Mouse (Mus musculus) myocyte (in vitro differentiated cells): ENCODE measurements around the gene Dip2c. TPM values are rescaled to one million over a fixed set of nuclear protein-coding genes. Genes with fewer than 3 reads are reported as not detected.

Experiments
- H3K27me3 ChIP-seq: one replicate; pipeline ENCODE4 v1.6.1; 2011; ENCODE audit not compliant: control insufficient read depth, insufficient read depth, insufficient read length
- H3K36me3 ChIP-seq: one replicate; pipeline ENCODE4 v1.6.1; 2011; ENCODE audit not compliant: control insufficient read depth, insufficient read depth
- H3K4me2 ChIP-seq: one replicate; pipeline ENCODE4 v1.6.1; 2011; ENCODE audit warnings: low read depth, control low read depth
- H3K4me3 ChIP-seq: one replicate; pipeline ENCODE4 v1.5.1; 2011; ENCODE audit warnings: mild to moderate bottlenecking, control low read depth, moderate library complexity
- H3K79me2 ChIP-seq: one replicate; pipeline ENCODE4 v1.6.1; 2011; ENCODE audit not compliant: control insufficient read depth, insufficient read depth
- H3ac ChIP-seq: one replicate; pipeline ENCODE4 v1.6.1; 2011; ENCODE audit not compliant: control insufficient read depth, insufficient read length
- CEBPB ChIP-seq: IDR thresholded peaks from 2 replicates; pipeline ENCODE4 v1.6.1; 2011; ENCODE audit warnings: mild to moderate bottlenecking, moderate library complexity; ENCODE audit not compliant: poor library complexity, insufficient read depth, severe bottlenecking
- E2F4 ChIP-seq: IDR thresholded peaks from one replicate; pipeline ENCODE4 v1.6.1; 2011; ENCODE audit warnings: mild to moderate bottlenecking, control low read depth, moderate library complexity; ENCODE audit not compliant: insufficient read depth
- MAX ChIP-seq: IDR thresholded peaks from one replicate; pipeline ENCODE4 v1.6.1; 2011; ENCODE audit warnings: low read depth, mild to moderate bottlenecking, control low read depth
- MYOD1 ChIP-seq, 3 experiments: IDR thresholded peaks; one replicate each; pipeline ENCODE4 v1.6.1; 2011; ENCODE audit warnings: control low read depth in 2 of 3, low read depth in 2 of 3, mild to moderate bottlenecking in 2 of 3, moderate library complexity in 1 of 3; ENCODE audit not compliant: insufficient read length in 2 of 3, control insufficient read depth in 1 of 3
- MYOG ChIP-seq, 3 experiments: IDR thresholded peaks; one replicate each; pipeline ENCODE4 v1.6.1; 2011; ENCODE audit warnings: control low read depth in 2 of 3, low read depth in 2 of 3, mild to moderate bottlenecking in 2 of 3; ENCODE audit not compliant: insufficient read length in 2 of 3, control insufficient read depth in 1 of 3, insufficient read depth in 1 of 3
- POLR2A ChIP-seq: IDR thresholded peaks from one replicate; pipeline ENCODE4 v1.6.1; 2011; ENCODE audit warnings: low read depth, mild to moderate bottlenecking, control low read depth, moderate library complexity; ENCODE audit not compliant: insufficient read length
- POLR2AphosphoS2 ChIP-seq: IDR thresholded peaks from one replicate; pipeline ENCODE4 v1.6.1; 2011; ENCODE audit warnings: low read depth, control low read depth; ENCODE audit not compliant: insufficient read length
- REST ChIP-seq: IDR thresholded peaks from one replicate; pipeline ENCODE4 v1.6.1; 2011; ENCODE audit warnings: mild to moderate bottlenecking, control low read depth, moderate library complexity; ENCODE audit not compliant: insufficient read depth, insufficient read length
- SRF ChIP-seq: IDR thresholded peaks from one replicate; pipeline ENCODE4 v1.6.1; 2011; ENCODE audit warnings: low read depth; ENCODE audit not compliant: control insufficient read depth, insufficient read length
- TCF12 ChIP-seq: IDR thresholded peaks from one replicate; pipeline ENCODE4 v1.6.1; 2011; ENCODE audit warnings: mild to moderate bottlenecking, control low read depth; ENCODE audit not compliant: poor library complexity, insufficient read depth, severe bottlenecking
- TCF3 ChIP-seq: IDR thresholded peaks from one replicate; pipeline ENCODE4 v1.6.1; 2011; ENCODE audit warnings: low read depth, control low read depth; ENCODE audit not compliant: insufficient read length
- USF1 ChIP-seq: IDR thresholded peaks from one replicate; pipeline ENCODE4 v1.6.1; 2011; ENCODE audit warnings: low read depth, mild to moderate bottlenecking, control low read depth, moderate library complexity
- polyA plus RNA-seq: library from polyadenylated mRNA; unstranded; fragments of >200 nt; fragmentation: generic; extraction: Trizol; gene quantifications from one replicate; pipeline ENCODE4 v1.2.1, GENCODE M21; 2012; ENCODE audit warnings: missing spikeins

Dip2c gene
- polyA plus RNA-seq, 1 experiment: 17.8 TPM

GRCm38 (mm10) chr13:9261748-9262147 is 14.6 kb upstream of the Dip2c start:
- TF ChIP-seq SRF: no peak
- TF ChIP-seq MYOG (IDR thresholded peaks at IDR 0.05; ENCODE audit: control insufficient read depth in 1 of 3, insufficient read depth in 1 of 3, insufficient read length in 2 of 3, low read depth in 2 of 3): no peak
- no peak for TF ChIP-seq TCF12
- no peak for TF ChIP-seq CEBPB
- TF ChIP-seq E2F4: no peak
- no peak for TF ChIP-seq POLR2A
- TF ChIP-seq MAX: no peak
- no peak for TF ChIP-seq MYOD1 (IDR thresholded peaks at IDR 0.05; ENCODE audit: control insufficient read depth in 1 of 3, insufficient read length in 2 of 3, low read depth in 2 of 3)
- TF ChIP-seq REST: no peak
- no peak for TF ChIP-seq USF1
- TF ChIP-seq TCF3: no peak
- TF ChIP-seq POLR2AphosphoS2: no peak
- Histone ChIP-seq H3K4me3 (no peak overlapping the region), H3ac (no peak overlapping the region), H3K27me3 (no peaks in the 10 kb centered on the region), H3K4me2 (no peak overlapping the region), H3K79me2 (no peaks in the 10 kb centered on the region), H3K36me3 (no peaks in the 10 kb centered on the region)

- no peak overlapping the region for H3K4me3 ChIP-seq
- H3K36me3 ChIP-seq: no peaks in the 10 kb centered on the region
- TF ChIP-seq SRF: no peak
- TF ChIP-seq REST: no peak
- no peak for TF ChIP-seq E2F4
- no peak for TF ChIP-seq POLR2A
- TF ChIP-seq USF1: no peak
- TF ChIP-seq POLR2AphosphoS2: no peak
- TF ChIP-seq TCF12: no peak
- no peak for TF ChIP-seq TCF3
- TF ChIP-seq MYOG (IDR thresholded peaks at IDR 0.05; ENCODE audit: control insufficient read depth in 1 of 3, insufficient read depth in 1 of 3, insufficient read length in 2 of 3, low read depth in 2 of 3): no peak
- no peak for TF ChIP-seq MAX
- TF ChIP-seq MYOD1 (IDR thresholded peaks at IDR 0.05; ENCODE audit: control insufficient read depth in 1 of 3, insufficient read length in 2 of 3, low read depth in 2 of 3): no peak
- no peak for TF ChIP-seq CEBPB
- H3ac ChIP-seq: no peak overlapping the region
- no peaks in the 10 kb centered on the region for H3K27me3 ChIP-seq
- H3K4me2 ChIP-seq: no peak overlapping the region
- no peaks in the 10 kb centered on the region for H3K79me2 ChIP-seq
These were observed 10.8 kb upstream of the Dip2c start for GRCm38 (mm10) chr13:9265516-9265915.

- Histone ChIP-seq H3K4me2 (peak overlapping the region; percentile 79), H3ac (peak overlapping the region; percentile 83), H3K27me3 (no peaks in the 10 kb centered on the region), H3K36me3 (no peaks in the 10 kb centered on the region), H3K4me3 (peak overlapping the region; percentile 66), H3K79me2 (peaks cover 49% of the 10 kb centered on the region)
- no peak for TF ChIP-seq REST
- peak; percentile 53 for TF ChIP-seq POLR2AphosphoS2
- no peak for TF ChIP-seq MAX
- TF ChIP-seq USF1: no peak
- TF ChIP-seq MYOG (IDR thresholded peaks at IDR 0.05; ENCODE audit: control insufficient read depth in 1 of 3, insufficient read depth in 1 of 3, insufficient read length in 2 of 3, low read depth in 2 of 3): peak in 1 of 3 experiments; percentile 21
- TF ChIP-seq MYOD1 (IDR thresholded peaks at IDR 0.05; ENCODE audit: control insufficient read depth in 1 of 3, insufficient read length in 2 of 3, low read depth in 2 of 3): peak in 1 of 3 experiments; percentile 51
These were observed 710 bp downstream of the Dip2c start for GRCm38 (mm10) chr13:9276856-9277620.

DNA sequence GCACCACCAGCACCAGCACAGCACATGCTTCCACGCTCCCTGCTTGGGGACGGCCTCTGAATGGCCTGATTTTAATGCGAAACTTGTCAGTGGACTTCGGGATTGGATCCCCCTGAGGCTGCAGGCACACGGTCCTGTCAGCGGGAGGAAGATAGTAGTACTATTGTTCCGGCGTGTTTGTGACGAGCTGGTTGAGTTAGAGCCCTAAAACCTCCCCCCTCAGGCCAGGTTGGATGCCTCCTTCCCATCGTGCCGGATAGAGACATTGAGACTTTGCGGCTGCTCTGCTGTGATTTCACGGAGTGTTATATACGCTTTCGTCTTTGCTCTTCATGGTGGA is 1.3 kb downstream of the Dip2c start:
- H3K79me2 ChIP-seq: peaks cover 52% of the 10 kb centered on the region
- H3ac ChIP-seq: peak overlapping the region; percentile 83
- peak overlapping the region; percentile 66 for H3K4me3 ChIP-seq
- no peak for TF ChIP-seq POLR2A
- no peak for TF ChIP-seq TCF12
- TF ChIP-seq POLR2AphosphoS2: no peak
- no peak for TF ChIP-seq USF1
- no peak for TF ChIP-seq CEBPB
- no peak for TF ChIP-seq E2F4
- TF ChIP-seq SRF: no peak
- H3K36me3 ChIP-seq: no peaks in the 10 kb centered on the region
- H3K4me2 ChIP-seq: peak overlapping the region; percentile 79
- H3K27me3 ChIP-seq: no peaks in the 10 kb centered on the region

- TF ChIP-seq E2F4 (no peak), REST (no peak), TCF3 (no peak), POLR2A (no peak), TCF12 (no peak)
- peaks cover 60% of the 10 kb centered on the region for H3K79me2 ChIP-seq
- no peak overlapping the region for H3ac ChIP-seq
- H3K36me3 ChIP-seq: no peaks in the 10 kb centered on the region
- peak overlapping the region; percentile 66 for H3K4me3 ChIP-seq
- no peaks in the 10 kb centered on the region for H3K27me3 ChIP-seq
- H3K4me2 ChIP-seq: peak overlapping the region; percentile 79
These were observed 2.3 kb downstream of the Dip2c start for GRCm38 (mm10) chr13:9278636-9279035.
